ENCODE assay signal across 10 mouse cellular contexts in the genomic region with DNA sequence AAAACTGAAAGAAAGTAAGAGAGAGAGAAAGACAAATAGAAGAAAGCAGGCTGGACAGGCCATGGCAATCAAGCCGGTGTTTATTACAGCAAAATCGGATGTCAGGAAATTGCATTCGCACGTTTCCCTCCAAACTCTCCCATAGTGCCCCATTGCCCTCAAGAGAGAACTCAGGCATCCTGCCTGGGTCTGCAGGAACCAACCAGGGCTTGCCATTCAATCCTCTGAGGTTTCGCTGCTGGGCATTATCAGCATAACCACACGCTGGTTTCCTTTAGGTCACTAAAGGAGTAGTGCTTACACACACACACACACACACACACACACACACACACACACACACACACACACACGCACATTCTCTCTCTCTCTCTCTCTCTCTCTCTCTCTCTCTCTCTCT. TPM values are rescaled to one million over a fixed set of nuclear protein-coding genes. Genes with fewer than 3 reads are reported as not detected.
DNase-seq lines count a peak whose midpoint lies in the region; ATAC-seq and TF ChIP-seq lines count a peak whose summit lies in the region.
"Had no signal": no experiment of that assay in that cellular context is flagged by ENCODE, and none has a peak within 500 bp of the region (broad histone marks: within the 10 kb centered on the region; RNA-seq: fewer than 3 reads in every experiment).

No protein-coding gene starts in this region.

- no peaks in the 10 kb centered on the region for H3K4me1 ChIP-seq in forebrain, embryonic 16.5 days (replicated peaks; ENCODE audit: control insufficient read depth, insufficient read depth, low read length)

- WGBS in forebrain, embryonic 16.5 days, result 55% methylated on average over 6 of the region's 7 CpGs

- no peaks in the 10 kb centered on the region for H3K27me3 ChIP-seq in forebrain, embryonic 16.5 days (replicated peaks; ENCODE audit: control insufficient read depth, insufficient read depth, low read length)

- intact Hi-C loops in left cerebral cortex, adult 2 months (cut with DNase I), result no loop called here

- no peaks in the 10 kb centered on the region for H3K9me3 ChIP-seq in forebrain, embryonic 16.5 days (ENCODE audit: control insufficient read depth, low read length)

- no peak overlapping the region for H3K4me2 ChIP-seq in forebrain, embryonic 16.5 days (ENCODE audit: low read length)

- H3K9ac ChIP-seq in forebrain, embryonic 16.5 days (replicated peaks; ENCODE audit: low read depth, low read length), result no peak overlapping the region

- H3K27ac ChIP-seq in forebrain, embryonic 16.5 days (ENCODE audit: low read length), result no peak overlapping the region
- H3K27ac ChIP-seq in left cerebral cortex, adult 2 months, result no peak overlapping the region

- H3K4me3 ChIP-seq in forebrain, embryonic 16.5 days (replicated peaks; ENCODE audit: low read length), result no peak overlapping the region
- H3K4me3 ChIP-seq in left cerebral cortex, adult 2 months, result no peak overlapping the region

- peak; percentile 70 to 75 for DNase-seq in spleen, postnatal 36 days (ENCODE audit: low spot score in 2 of 2)
- DNase-seq in spleen, postnatal 10 days (ENCODE audit: low spot score in 2 of 2), result no peak
- DNase-seq in MN1 (ENCODE audit: low spot score), result peak; percentile 49
- DNase-seq in thymus, postnatal 4 days, result peak; percentile 47
- DNase-seq in ovary, postnatal 14 days (ENCODE audit: low spot score), result no peak
- no peak for DNase-seq in left cerebral cortex, adult 2 months (ENCODE audit: extremely low spot score in 1 of 2, low spot score in 2 of 2)
- DNase-seq: kidney, adult 9 months; lung, adult 18-20 months had no signal

- ATAC-seq in megakaryocyte, adult 5-6 weeks (ENCODE audit: poor library complexity, severe bottlenecking), result peak; percentile 66
- ATAC-seq in forebrain, embryonic 16.5 days, result no peak

- TF ChIP-seq CTCF in left cerebral cortex, adult 2 months (IDR thresholded peaks at IDR 0.05), result no peak

- H3K36me3 ChIP-seq in forebrain, embryonic 16.5 days (ENCODE audit: control insufficient read depth, insufficient read depth), result no peaks in the 10 kb centered on the region

RNA-seq across cellular contexts. Expression of gene B4galt5, which starts 18.3 kb away (rescaled TPM):
- total RNA-seq in megakaryocyte, adult 5-6 weeks (2015), result 62.5 and 80.6 TPM in 2 replicates
- total RNA-seq in megakaryocyte, adult 5-6 weeks (2017), result 52.4 and 67.3 TPM in 2 replicates
- polyA plus RNA-seq in forebrain, embryonic 16.5 days (2015; fragmentation: Nextera tagmentation; extraction: Ambion mirVana), result 9.9 and 12.5 TPM in 2 replicates
- 10 to 100 TPM; 49.7 to 50.2 TPM for total RNA-seq in left cerebral cortex, adult 2 months (2021)

RNA-seq across cellular contexts. Expression of gene Slc9a8, which starts 54.2 kb away (rescaled TPM):
- total RNA-seq in megakaryocyte, adult 5-6 weeks (2015), result 19.1 and 27.9 TPM in 2 replicates
- 17.2 and 24.7 TPM in 2 replicates for total RNA-seq in megakaryocyte, adult 5-6 weeks (2017)
- polyA plus RNA-seq in forebrain, embryonic 16.5 days (2015; fragmentation: Nextera tagmentation; extraction: Ambion mirVana), result 21.1 and 24.0 TPM in 2 replicates
- total RNA-seq in left cerebral cortex, adult 2 months (2021), result 10 to 100 TPM; 31.1 to 34.4 TPM

Comparison
In these comparisons a context has a peak if more than half of its experiments do, and no peak if none do; other contexts are left out.
1. DNase-seq: peak in spleen, postnatal 36 days (2 of 2), MN1 (single experiment) and thymus, postnatal 4 days (single experiment); none in spleen, postnatal 10 days (0 of 2), ovary, postnatal 14 days (single experiment) and left cerebral cortex, adult 2 months (0 of 2).